Mouse (Mus musculus) heart, postnatal 0 days (tissue): ENCODE data around the gene Ptbp2. TPM values are rescaled to one million over a fixed set of nuclear protein-coding genes. Genes with fewer than 3 reads are reported as not detected.

ENCODE experiments used
- ATAC-seq: fragments of 200-750 bp; cut with Nextera tagmentation; 2 replicates; pipeline ENCODE4 v1.8.0; 2017; ENCODE audit warnings: low read depth, moderate number of reproducible peaks, moderate library complexity; ENCODE audit not compliant: insufficient read depth
- DNase-seq: peaks from one replicate; pipeline ENCODE4 v3.0.0-alpha.2; 2016; ENCODE audit warnings: low spot score
- H3K27ac ChIP-seq: fragments of 300-500 bp; sonication (generic); 2 replicates; pipeline ENCODE4 v1.5.1; 2014; ENCODE audit warnings: low read depth, mild to moderate bottlenecking
- H3K27me3 ChIP-seq: fragments of 300-500 bp; sonication (generic); 2 replicates; pipeline ENCODE4 v1.6.1; 2014; ENCODE audit warnings: low read length, mixed read lengths; ENCODE audit not compliant: control insufficient read depth, insufficient read depth
- H3K36me3 ChIP-seq: fragments of 300-500 bp; sonication (generic); replicated peaks from 2 replicates; pipeline ENCODE4 v1.6.1; 2014; ENCODE audit warnings: low read length, mixed read lengths; ENCODE audit not compliant: control insufficient read depth, insufficient read depth
- H3K4me1 ChIP-seq: fragments of 300-500 bp; sonication (generic); 2 replicates; pipeline ENCODE4 v1.6.1; 2014; ENCODE audit warnings: antibody characterized with exemption; ENCODE audit not compliant: control insufficient read depth, insufficient read depth
- H3K4me2 ChIP-seq: fragments of 300-500 bp; sonication (generic); 2 replicates; pipeline ENCODE4 v1.6.1; 2014; ENCODE audit warnings: low read depth, mild to moderate bottlenecking, low read length, moderate library complexity
- H3K4me3 ChIP-seq: fragments of 300-500 bp; sonication (generic); 2 replicates; pipeline ENCODE4 v1.5.1; 2014; ENCODE audit warnings: low read depth, low read length
- H3K9ac ChIP-seq: fragments of 300-500 bp; sonication (generic); replicated peaks from 2 replicates; pipeline ENCODE4 v1.6.1; 2014; ENCODE audit warnings: low read depth, low read length, mixed read lengths
- H3K9me3 ChIP-seq: fragments of 300-500 bp; sonication (generic); replicated peaks from 2 replicates; pipeline ENCODE4 v1.6.1; 2016; ENCODE audit warnings: low read length; ENCODE audit not compliant: control insufficient read depth
- CTCF ChIP-seq: IDR thresholded peaks from 2 replicates; pipeline ENCODE4 v1.5.1; 2016; ENCODE audit warnings: antibody characterized with exemption, control low read depth, low read depth
- EP300 ChIP-seq: IDR thresholded peaks from 2 replicates; pipeline ENCODE4 v1.6.1; 2016; ENCODE audit warnings: antibody characterized with exemption, low read depth
- WGBS: fragments of 180-500 bp; shearing (Covaris S2); extraction: QIAGEN DNeasy Blood & Tissue Kit; methylation state at CpG from one replicate; pipeline ENCODE4 v1.1.7; 2014; 5-methylcytosine and 5-hydroxymethylcytosine counted together
- polyA plus RNA-seq: library from polyadenylated mRNA; unstranded; fragments of >200 nt; fragmentation: Nextera tagmentation; extraction: Ambion mirVana; gene quantifications from 2 replicates; pipeline ENCODE4 v1.2.1, GENCODE M21; 2015
- total RNA-seq: library from RNA; depleted of rRNA; stranded (reverse); fragments of >200 nt; gene quantifications from 2 replicates; pipeline ENCODE4 v1.2.3, GENCODE M21; 2014; ENCODE audit warnings: low replicate concordance

Ptbp2 gene
- total and polyA plus RNA-seq, 2 experiments from 2014 or later: 33.8 to 47.6 TPM

DNA sequence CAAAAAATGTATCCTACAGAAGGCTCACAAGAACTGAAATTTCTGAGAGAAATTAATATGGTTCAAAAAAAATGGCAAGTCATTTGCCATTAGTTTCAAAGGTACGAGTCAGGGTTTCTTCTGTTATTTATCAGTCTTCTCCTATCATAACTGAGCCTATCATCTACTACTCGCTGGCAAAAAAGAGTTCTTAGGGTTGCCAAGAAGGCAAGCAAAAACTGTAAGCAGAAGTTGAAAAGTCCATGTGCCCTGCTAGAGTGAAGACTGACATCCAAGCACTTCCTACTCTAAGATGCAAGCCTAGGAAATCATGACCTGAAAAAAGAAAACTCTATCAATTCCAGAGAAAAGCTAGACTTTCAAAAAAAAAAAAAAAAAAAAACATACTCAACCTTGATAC, 20.5 kb downstream of the Ptbp2 start:
- no peaks in the 10 kb centered on the region for H3K4me1 ChIP-seq
- H3K27me3 ChIP-seq: no peaks in the 10 kb centered on the region
- H3K9ac ChIP-seq: no peak overlapping the region
- no peaks in the 10 kb centered on the region for H3K9me3 ChIP-seq
- no peak overlapping the region for H3K4me2 ChIP-seq
- ATAC-seq: no peak
- no peak for DNase-seq
- 60% methylated on average over 2 of the region's 2 CpGs for WGBS
- H3K36me3 ChIP-seq: peaks cover 8% of the 10 kb centered on the region; the same call in 1 of the 2 replicates
- TF ChIP-seq EP300 (no peak), CTCF (no peak)
- no peak overlapping the region for H3K27ac ChIP-seq
- no peak overlapping the region for H3K4me3 ChIP-seq

DNA sequence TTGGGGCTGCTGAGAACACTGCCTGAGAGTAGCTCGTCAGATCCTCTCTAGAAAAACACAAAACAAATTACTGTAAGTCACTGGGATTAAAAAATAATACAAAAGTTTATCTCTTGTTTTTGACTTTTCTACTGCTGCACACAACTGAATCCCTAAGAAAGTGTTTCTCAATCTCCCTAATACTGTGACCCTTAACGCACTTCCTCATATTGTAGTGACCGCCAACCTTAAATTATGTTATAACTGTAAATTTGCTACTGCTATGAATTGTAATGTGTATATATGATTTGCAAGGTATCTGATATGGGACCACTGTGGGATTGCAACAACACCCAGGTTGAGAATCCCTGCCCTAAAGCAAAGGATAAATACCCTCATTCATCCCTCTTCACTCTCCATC, 22.5 kb downstream of the Ptbp2 start:
- no peak for ATAC-seq
- WGBS: 94% methylated on average over 3 of the region's 3 CpGs

DNA sequence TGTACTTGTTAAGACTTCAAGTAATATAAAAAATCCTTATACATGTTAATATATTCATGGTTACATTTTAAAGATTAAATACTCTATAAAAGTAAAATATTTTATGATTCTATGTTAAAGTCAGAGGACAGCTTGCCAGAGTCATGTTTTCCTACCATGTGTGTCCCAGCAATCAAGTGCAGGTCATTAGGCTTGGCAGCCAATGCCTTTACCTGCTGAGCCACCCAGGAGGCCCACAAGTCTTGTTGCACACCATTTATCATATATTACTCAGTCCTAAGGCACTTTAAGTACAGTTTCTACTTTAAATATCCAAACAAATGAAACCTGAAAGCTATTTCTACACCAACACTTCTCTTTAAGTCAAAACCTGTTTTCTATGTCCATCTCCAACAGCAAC, 30.5 kb downstream of the Ptbp2 start:
- H3K36me3 ChIP-seq: peaks cover 6% of the 10 kb centered on the region
- H3K4me2 ChIP-seq: no peak overlapping the region
- H3K27ac ChIP-seq: no peak overlapping the region
- H3K9ac ChIP-seq: no peak overlapping the region
- H3K9me3 ChIP-seq: no peaks in the 10 kb centered on the region
- no peaks in the 10 kb centered on the region for H3K4me1 ChIP-seq
- DNase-seq (no peak), ATAC-seq (no peak)
- H3K27me3 ChIP-seq: no peaks in the 10 kb centered on the region
- H3K4me3 ChIP-seq: no peak overlapping the region
- TF ChIP-seq CTCF: no peak
- no peak for TF ChIP-seq EP300

More for the DNA sequence above, 22.5 kb downstream of the Ptbp2 start:
- Histone ChIP-seq H3K27me3 (no peaks in the 10 kb centered on the region), H3K4me2 (no peak overlapping the region), H3K9me3 (no peaks in the 10 kb centered on the region), H3K9ac (no peak overlapping the region), H3K4me3 (no peak overlapping the region), H3K36me3 (peaks cover 8% of the 10 kb centered on the region; the same call in 1 of the 2 replicates), H3K27ac (no peak overlapping the region), H3K4me1 (no peaks in the 10 kb centered on the region)
- DNase-seq: no peak
- TF ChIP-seq CTCF (no peak), EP300 (no peak)

DNA sequence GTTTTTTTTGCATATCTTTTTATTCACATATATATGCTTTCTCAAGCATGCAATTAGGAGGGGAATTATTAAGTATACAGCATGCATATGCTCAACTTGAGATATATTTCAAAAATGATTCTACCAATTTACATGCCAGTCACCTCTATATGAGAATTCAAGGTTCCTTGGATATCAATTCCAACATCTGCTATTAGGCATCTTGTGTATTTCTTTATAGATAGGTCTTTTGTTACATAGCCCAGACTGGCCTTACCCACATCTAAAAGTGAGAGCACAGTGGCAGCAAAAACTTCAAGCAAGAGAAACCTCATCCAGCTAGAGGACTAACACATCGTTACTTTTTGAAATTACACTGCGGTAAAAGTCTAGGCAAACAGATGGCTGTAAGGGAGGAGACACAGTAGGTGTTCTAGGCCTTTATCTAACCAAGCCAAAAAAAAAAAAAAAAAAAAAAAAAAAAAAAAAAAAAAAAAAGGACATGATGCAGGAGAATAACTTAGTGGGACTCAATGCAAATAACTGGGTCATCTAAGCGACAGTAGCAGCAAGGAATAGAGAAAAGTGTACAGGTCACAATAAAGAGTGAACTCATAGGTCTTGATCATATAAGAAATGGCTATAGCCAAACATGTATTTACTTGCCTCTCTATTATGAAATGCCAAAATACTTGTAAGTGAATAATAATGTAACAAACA, 34.6 kb downstream of the Ptbp2 start:
- Histone ChIP-seq H3K4me3 (no peak overlapping the region), H3K9ac (no peak overlapping the region), H3K4me2 (no peak overlapping the region), H3K36me3 (peaks cover 17% of the 10 kb centered on the region), H3K4me1 (no peaks in the 10 kb centered on the region), H3K27me3 (no peaks in the 10 kb centered on the region), H3K27ac (no peak overlapping the region), H3K9me3 (no peaks in the 10 kb centered on the region)
- ATAC-seq: no peak
- TF ChIP-seq CTCF (no peak), EP300 (no peak)
- no peak for DNase-seq
- 81% methylated on average over 3 of the region's 3 CpGs for WGBS

DNA sequence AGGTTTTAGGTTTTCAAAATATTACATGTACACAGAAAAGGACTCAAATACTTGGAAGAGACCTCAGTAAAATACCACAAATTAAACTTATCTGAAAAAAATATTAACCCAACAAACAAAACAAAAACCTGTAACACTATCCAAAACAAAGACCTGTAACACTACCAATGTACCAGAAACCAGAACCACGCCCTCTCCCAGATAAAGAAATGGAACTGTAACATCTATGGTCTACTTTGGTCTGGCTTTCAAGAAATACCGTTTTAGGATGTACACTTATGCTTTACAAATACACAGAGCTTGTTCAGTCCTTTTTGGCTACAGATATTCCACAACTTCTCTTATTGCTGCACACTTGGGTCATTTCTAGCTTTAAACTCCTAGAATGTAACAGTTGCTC, 35.1 kb downstream of the Ptbp2 start:
- DNase-seq: no peak
- Histone ChIP-seq H3K9me3 (no peaks in the 10 kb centered on the region), H3K4me3 (no peak overlapping the region), H3K36me3 (peaks cover 19% of the 10 kb centered on the region), H3K27ac (no peak overlapping the region), H3K4me1 (no peaks in the 10 kb centered on the region), H3K9ac (no peak overlapping the region), H3K27me3 (no peaks in the 10 kb centered on the region), H3K4me2 (no peak overlapping the region)
- no peak for ATAC-seq
- no peak for TF ChIP-seq CTCF
- WGBS: 88% methylated on average over 2 of the region's 2 CpGs

DNA sequence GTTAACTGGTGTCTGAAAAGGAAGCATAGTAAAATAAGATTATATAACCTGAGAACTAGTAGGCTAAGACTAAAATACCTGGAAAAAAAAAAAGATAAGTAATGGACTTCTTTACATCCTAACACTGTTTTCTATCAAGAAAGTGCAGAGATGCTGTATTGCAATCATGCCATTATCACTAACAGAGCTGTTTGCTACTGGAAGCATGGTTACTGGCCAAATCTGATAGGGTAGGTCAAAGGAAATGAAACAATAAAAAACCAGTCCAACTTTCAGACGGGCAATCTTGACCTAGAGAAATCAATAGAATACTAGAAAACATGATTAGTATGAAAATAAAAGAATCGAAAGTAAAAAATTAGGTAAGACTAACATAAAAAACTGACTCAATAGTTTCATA, 37.6 kb downstream of the Ptbp2 start:
- Histone ChIP-seq H3K4me3 (no peak overlapping the region), H3K4me2 (no peak overlapping the region), H3K36me3 (peaks cover 27% of the 10 kb centered on the region), H3K9me3 (no peaks in the 10 kb centered on the region), H3K9ac (no peak overlapping the region), H3K27ac (no peak overlapping the region), H3K4me1 (no peaks in the 10 kb centered on the region), H3K27me3 (no peaks in the 10 kb centered on the region)
- TF ChIP-seq CTCF: no peak
- TF ChIP-seq EP300: no peak
- no peak for DNase-seq
- 69% methylated on average over 2 of the region's 2 CpGs for WGBS
- ATAC-seq: no peak
